Mouse (Mus musculus) hindbrain, postnatal 0 days (tissue): Measurements from ENCODE around the gene Dnajc19. TPM values are rescaled to one million over a fixed set of nuclear protein-coding genes. Genes with fewer than 3 reads are reported as not detected.

ENCODE experiments used
- ATAC-seq: fragments of 200-750 bp; cut with Nextera tagmentation; 2 replicates; pipeline ENCODE4 v1.8.0; 2017; ENCODE audit warnings: mild to moderate bottlenecking, moderate TSS enrichment, moderate library complexity
- DNase-seq: peaks from one replicate; pipeline ENCODE4 v3.0.0-alpha.2; 2015; ENCODE audit warnings: low spot score
- H3K27ac ChIP-seq: fragments of 300-500 bp; sonication (generic); 2 replicates; pipeline ENCODE4 v1.5.1; 2014; ENCODE audit warnings: mild to moderate bottlenecking
- H3K27me3 ChIP-seq: fragments of 300-500 bp; sonication (generic); 2 replicates; pipeline ENCODE4 v1.6.1; 2014; ENCODE audit warnings: low read length, mixed read lengths; ENCODE audit not compliant: insufficient read depth
- H3K36me3 ChIP-seq: fragments of 300-500 bp; sonication (generic); 2 replicates; pipeline ENCODE4 v1.6.1; 2014; ENCODE audit warnings: low read length, mixed read lengths; ENCODE audit not compliant: insufficient read depth
- H3K4me1 ChIP-seq: fragments of 300-500 bp; sonication (generic); 2 replicates; pipeline ENCODE4 v1.6.1; 2014; ENCODE audit warnings: antibody characterized with exemption, low read length, mixed read lengths; ENCODE audit not compliant: insufficient read depth
- H3K4me2 ChIP-seq: fragments of 300-500 bp; sonication (generic); 2 replicates; pipeline ENCODE4 v1.6.1; 2014; ENCODE audit warnings: low read depth, mild to moderate bottlenecking, low read length, moderate library complexity, mixed read lengths
- H3K4me3 ChIP-seq: fragments of 300-500 bp; sonication (generic); 2 replicates; pipeline ENCODE4 v1.5.1; 2014; ENCODE audit warnings: low read length
- H3K9ac ChIP-seq: fragments of 300-500 bp; sonication (generic); replicated peaks from 2 replicates; pipeline ENCODE4 v1.6.1; 2014; ENCODE audit warnings: mild to moderate bottlenecking, low read length, moderate library complexity, mixed read lengths
- H3K9me3 ChIP-seq: fragments of 300-500 bp; sonication (generic); 2 replicates; pipeline ENCODE4 v1.6.1; 2016; ENCODE audit warnings: low read length, mixed read lengths
- CTCF ChIP-seq: IDR thresholded peaks from 2 replicates; pipeline ENCODE4 v1.5.1; 2016; ENCODE audit warnings: antibody characterized with exemption, control low read depth, low read depth
- WGBS: fragments of 180-500 bp; shearing (Covaris S2); extraction: QIAGEN DNeasy Blood & Tissue Kit; methylation state at CpG from one replicate; pipeline ENCODE4 v1.1.7; 2014; 5-methylcytosine and 5-hydroxymethylcytosine counted together
- polyA plus RNA-seq: library from polyadenylated mRNA; unstranded; fragments of >200 nt; fragmentation: Nextera tagmentation; extraction: Ambion mirVana; gene quantifications from 2 replicates; pipeline ENCODE4 v1.2.1, GENCODE M21; 2015
- total RNA-seq: library from RNA; depleted of rRNA; stranded (reverse); fragments of >200 nt; gene quantifications from 2 replicates; pipeline ENCODE4 v1.2.3, GENCODE M21; 2014

Gene Dnajc19
- total and polyA plus RNA-seq, 2 experiments from 2014 or later = 89.5 to 191 TPM

- TF ChIP-seq CTCF = no peak
- H3K27ac ChIP-seq = no peak overlapping the region
- no peaks in the 10 kb centered on the region for H3K9me3 ChIP-seq
- H3K9ac ChIP-seq = no peak overlapping the region
- H3K4me3 ChIP-seq = no peak overlapping the region
- no peaks in the 10 kb centered on the region for H3K4me1 ChIP-seq
- no peaks in the 10 kb centered on the region for H3K27me3 ChIP-seq
- no peaks in the 10 kb centered on the region for H3K36me3 ChIP-seq
- WGBS = 83% methylated on average over 1 of the region's 1 CpGs
- DNase-seq (no peak), ATAC-seq (no peak)
- no peak overlapping the region for H3K4me2 ChIP-seq
These were observed 46.3 kb downstream of the Dnajc19 start for GRCm38 (mm10) chr3:34034803-34035202.

DNA sequence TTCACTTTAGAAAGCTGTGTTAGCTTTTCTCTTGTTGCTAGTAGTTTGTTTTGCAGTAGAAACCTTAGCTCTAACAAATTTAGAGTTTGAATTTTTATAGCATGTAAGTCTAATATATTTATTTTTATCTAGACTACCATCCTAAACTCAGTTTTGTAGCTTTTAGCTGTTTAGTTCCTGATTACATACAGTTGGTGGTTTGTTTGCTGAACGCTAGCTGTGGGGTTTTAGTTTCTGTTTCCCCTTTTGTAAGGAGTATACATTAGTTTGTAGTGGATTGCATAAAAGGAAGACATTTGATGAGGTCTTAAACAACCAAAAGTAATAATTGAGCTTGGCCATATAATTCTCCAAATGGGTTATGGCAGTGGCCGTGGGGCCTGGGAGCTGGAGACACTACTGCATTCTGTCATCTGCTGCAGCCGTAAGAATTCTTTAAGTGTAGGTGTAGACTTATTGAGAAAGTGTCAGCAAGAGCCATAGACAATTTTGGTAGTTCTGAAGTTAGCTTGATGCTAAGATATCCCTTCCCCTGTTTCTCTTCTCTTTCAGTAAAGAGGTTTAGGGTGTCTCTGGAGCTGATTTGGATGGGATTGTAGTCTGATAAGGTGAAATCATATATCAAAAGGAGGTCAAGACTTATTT is 47.3 kb downstream of the Dnajc19 start:
- no peak for ATAC-seq
- 83% methylated on average over 3 of the region's 3 CpGs for WGBS
- H3K4me2 ChIP-seq = no peak overlapping the region

GRCm38 (mm10) chr3:34030601-34031000 is 50.5 kb downstream of the Dnajc19 start:
- no peak for TF ChIP-seq CTCF
- H3K4me2 ChIP-seq = no peak overlapping the region
- no peaks in the 10 kb centered on the region for H3K9me3 ChIP-seq
- H3K4me3 ChIP-seq = no peak overlapping the region
- WGBS = 86% methylated on average over 3 of the region's 3 CpGs
- no peaks in the 10 kb centered on the region for H3K27me3 ChIP-seq
- no peaks in the 10 kb centered on the region for H3K36me3 ChIP-seq
- no peak overlapping the region for H3K9ac ChIP-seq
- H3K4me1 ChIP-seq = no peaks in the 10 kb centered on the region
- ATAC-seq (no peak), DNase-seq (no peak)
- H3K27ac ChIP-seq = no peak overlapping the region

More for the DNA sequence above, 47.3 kb downstream of the Dnajc19 start:
- Histone ChIP-seq H3K27ac (no peak overlapping the region), H3K4me3 (no peak overlapping the region), H3K9me3 (no peaks in the 10 kb centered on the region), H3K4me1 (no peaks in the 10 kb centered on the region), H3K9ac (no peak overlapping the region), H3K36me3 (no peaks in the 10 kb centered on the region), H3K27me3 (no peaks in the 10 kb centered on the region)
- DNase-seq = no peak
- no peak for TF ChIP-seq CTCF

GRCm38 (mm10) chr3:34028935-34029334 is 52.2 kb downstream of the Dnajc19 start:
- Histone ChIP-seq H3K36me3 (no peaks in the 10 kb centered on the region), H3K4me2 (no peak overlapping the region), H3K27me3 (no peaks in the 10 kb centered on the region), H3K4me1 (no peaks in the 10 kb centered on the region), H3K9ac (no peak overlapping the region), H3K27ac (no peak overlapping the region), H3K9me3 (no peaks in the 10 kb centered on the region), H3K4me3 (no peak overlapping the region)
- ATAC-seq (no peak), DNase-seq (no peak)
- no peak for TF ChIP-seq CTCF

GRCm38 (mm10) chr3:34021259-34021828 is 59.8 kb downstream of the Dnajc19 start:
- ATAC-seq (no peak), DNase-seq (no peak)
- 67% methylated on average over 4 of the region's 4 CpGs for WGBS
- Histone ChIP-seq H3K4me1 (0 out of 2 replicates have a peak, but pooled peaks cover 4% of the 10 kb centered on the region), H3K9me3 (no peaks in the 10 kb centered on the region), H3K36me3 (no peaks in the 10 kb centered on the region), H3K4me2 (peak overlapping the region; percentile 76), H3K9ac (peak overlapping the region; percentile 93; the same call in 1 of the 2 replicates), H3K27me3 (no peaks in the 10 kb centered on the region), H3K4me3 (peak overlapping the region; percentile 97), H3K27ac (no peak overlapping the region)
- TF ChIP-seq CTCF = no peak

GRCm38 (mm10) chr3:34020382-34021258 is 60.5 kb downstream of the Dnajc19 start:
- TF ChIP-seq CTCF = no peak
- Histone ChIP-seq H3K9me3 (no peaks in the 10 kb centered on the region), H3K36me3 (no peaks in the 10 kb centered on the region), H3K4me3 (peak overlapping the region; percentile 97), H3K9ac (peak overlapping the region; percentile 93), H3K27ac (peak overlapping the region; percentile 91), H3K4me1 (0 out of 2 replicates have a peak, but pooled peaks cover 4% of the 10 kb centered on the region), H3K27me3 (no peaks in the 10 kb centered on the region), H3K4me2 (peak overlapping the region; percentile 76)
- DNase-seq = peak; percentile 32
- ATAC-seq = no peak; the same call in 1 of the 2 replicates
- WGBS = under 1% methylated on average over 55 of the region's 70 CpGs
